Comparison of ENCODE assay signal across 9 mouse cellular contexts in the genomic region with DNA sequence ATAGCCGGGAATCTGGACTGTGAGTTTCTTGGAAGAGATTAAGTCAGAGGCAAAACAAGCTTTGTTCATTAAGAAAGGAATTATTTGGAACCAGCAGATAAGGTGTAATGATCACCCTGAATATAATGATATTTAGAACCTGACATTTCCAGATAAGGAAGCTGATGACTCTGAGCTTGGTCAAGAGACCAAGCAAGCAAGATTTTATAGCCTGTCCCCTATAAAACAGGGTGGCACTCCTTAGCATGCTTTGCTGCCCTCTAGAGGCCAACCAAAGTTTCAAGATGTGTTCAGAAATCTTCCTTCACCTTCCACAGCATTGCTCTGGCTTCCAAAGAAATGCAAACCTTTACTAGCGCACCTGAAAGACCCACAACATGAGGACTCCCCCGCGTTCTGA. TPM values are rescaled to one million over a fixed set of nuclear protein-coding genes. Genes with fewer than 3 reads are reported as not detected.
DNase-seq lines count a peak whose midpoint lies in the region; ATAC-seq lines count a peak whose summit lies in the region.
"Had no signal": no experiment of that assay in that cellular context is flagged by ENCODE, and none has a peak within 500 bp of the region (broad histone marks: within the 10 kb centered on the region; RNA-seq: fewer than 3 reads in every experiment).

No protein-coding gene starts in this region.

- no peaks in the 10 kb centered on the region for H3K36me3 ChIP-seq in hindbrain, embryonic 11.5 days (ENCODE audit: control insufficient read depth, insufficient read depth, low read length)
- no peaks in the 10 kb centered on the region for H3K36me3 ChIP-seq in lung, embryonic 16.5 days (ENCODE audit: control insufficient read depth, insufficient read depth, low read length)
- H3K36me3 ChIP-seq: heart, embryonic 13.5 days had no signal

- H3K9me3 ChIP-seq in hindbrain, embryonic 11.5 days (ENCODE audit: control insufficient read depth, low read length) = no peaks in the 10 kb centered on the region
- H3K9me3 ChIP-seq in lung, embryonic 16.5 days (ENCODE audit: control insufficient read depth, low read length) = no peaks in the 10 kb centered on the region
- H3K9me3 ChIP-seq: heart, embryonic 13.5 days had no signal

- H3K27ac ChIP-seq in hindbrain, embryonic 11.5 days (ENCODE audit: low read depth, low read length) = no peak overlapping the region
- no peak overlapping the region for H3K27ac ChIP-seq in lung, embryonic 16.5 days (ENCODE audit: low read length)
- H3K27ac ChIP-seq: heart, embryonic 13.5 days had no signal

- ATAC-seq in cerebellum, adult (ENCODE audit: insufficient number of reproducible peaks, low FRiP score, low TSS enrichment) = no peak
- 0 out of 2 replicates have a peak, but pooled peaks have one; percentile 56 for ATAC-seq in hindbrain, embryonic 11.5 days (ENCODE audit: low FRiP score)
- ATAC-seq in lung, embryonic 16.5 days (ENCODE audit: low read depth) = 0 out of 2 replicates have a peak, but pooled peaks have one; percentile 41

- 70% methylated on average over 4 of the region's 4 CpGs for WGBS in hindbrain, embryonic 11.5 days
- 59% methylated on average over 4 of the region's 4 CpGs for WGBS in lung, embryonic 16.5 days

- H3K4me2 ChIP-seq in hindbrain, embryonic 11.5 days (replicated peaks; ENCODE audit: low read depth, low read length) = no peak overlapping the region
- H3K4me2 ChIP-seq in lung, embryonic 16.5 days (ENCODE audit: low read depth, low read length) = no peak overlapping the region
- H3K4me2 ChIP-seq: heart, embryonic 13.5 days had no signal

- H3K9ac ChIP-seq in hindbrain, embryonic 11.5 days (ENCODE audit: low read depth, low read length) = no peak overlapping the region
- no peak overlapping the region for H3K9ac ChIP-seq in lung, embryonic 16.5 days (ENCODE audit: low read length)
- H3K9ac ChIP-seq: heart, embryonic 13.5 days had no signal

- no peaks in the 10 kb centered on the region for H3K4me1 ChIP-seq in hindbrain, embryonic 11.5 days (replicated peaks; ENCODE audit: control insufficient read depth, insufficient read depth, low read length)
- no peaks in the 10 kb centered on the region for H3K4me1 ChIP-seq in lung, embryonic 16.5 days (replicated peaks; ENCODE audit: control insufficient read depth, insufficient read depth, low read length)
- H3K4me1 ChIP-seq: heart, embryonic 13.5 days had no signal

- DNase-seq in cerebellum, adult 11 months = peak; percentile 8
- peak; percentile 73 for DNase-seq in R1 (ENCODE audit: low read depth, low spot score)
- peak; percentile 20 to 59 for DNase-seq in cerebellum, postnatal 25 days
- peak; percentile 61 for DNase-seq in hindbrain, embryonic 11.5 days (ENCODE audit: low spot score)
- DNase-seq in layer of hippocampus, adult 9-11 months = peak; percentile 9
- peak; percentile 34 for DNase-seq in retina, postnatal 7 days (ENCODE audit: low read depth, low spot score)

- H3K27me3 ChIP-seq in hindbrain, embryonic 11.5 days (ENCODE audit: control insufficient read depth, insufficient read depth, low read length) = no peaks in the 10 kb centered on the region
- H3K27me3 ChIP-seq in lung, embryonic 16.5 days (ENCODE audit: control insufficient read depth, insufficient read depth, low read depth, low read length) = no peaks in the 10 kb centered on the region
- H3K27me3 ChIP-seq: heart, embryonic 13.5 days had no signal

- H3K4me3 ChIP-seq in hindbrain, embryonic 11.5 days (ENCODE audit: low read depth, low read length) = no peak overlapping the region
- no peak overlapping the region for H3K4me3 ChIP-seq in lung, embryonic 16.5 days (ENCODE audit: low read length)
- H3K4me3 ChIP-seq: heart, embryonic 13.5 days had no signal

RNA-seq across cellular contexts. Expression of a gene that starts 5.2 kb away (rescaled TPM):
- polyA plus RNA-seq in hindbrain, embryonic 11.5 days (2014; fragmentation: Nextera tagmentation; extraction: Ambion mirVana) = not detected in 2 replicates
- polyA plus RNA-seq in lung, embryonic 16.5 days (2015; fragmentation: Nextera tagmentation; extraction: Ambion mirVana) = 0.20 TPM in 1 of 2 replicates, not detected in the other

RNA-seq across cellular contexts. Expression of a gene that starts 23.9 kb away (rescaled TPM):
- polyA plus RNA-seq in hindbrain, embryonic 11.5 days (2014; fragmentation: Nextera tagmentation; extraction: Ambion mirVana) = not detected in 2 replicates
- polyA plus RNA-seq in lung, embryonic 16.5 days (2015; fragmentation: Nextera tagmentation; extraction: Ambion mirVana) = not detected in 2 replicates
- polyA plus RNA-seq: heart, embryonic 13.5 days had no signal

RNA-seq across cellular contexts. Expression of a gene that starts 39.1 kb away (rescaled TPM):
- polyA plus RNA-seq in hindbrain, embryonic 11.5 days (2014; fragmentation: Nextera tagmentation; extraction: Ambion mirVana) = 0.09 TPM in 1 of 2 replicates, not detected in the other
- polyA plus RNA-seq in lung, embryonic 16.5 days (2015; fragmentation: Nextera tagmentation; extraction: Ambion mirVana) = 0.09 and 0.13 TPM in 2 replicates
- polyA plus RNA-seq: heart, embryonic 13.5 days had no signal

Comparison
In these comparisons a context has a peak if more than half of its experiments do, and no peak if none do; other contexts are left out.
1. DNase-seq: peak in every context shown above with its lines; median percentile 73 in R1; 61 in hindbrain, embryonic 11.5 days; 40 in cerebellum, postnatal 25 days; 34 in retina, postnatal 7 days; 9 in layer of hippocampus, adult 9-11 months; 8 in cerebellum, adult 11 months.